Mouse (Mus musculus) ovary, adult 18-20 months (tissue): Measurements from ENCODE around the gene Slamf8.
A peak's percentile ranks its signal among the peaks of the same experiment; 100 is the strongest.

Experiments used
- DNase-seq: peaks from one replicate; pipeline ENCODE4 v3.0.0; 2022; ENCODE audit warnings: low spot score, mixed read lengths

Gene Slamf8

GRCm38 (mm10) chr1:172593956-172594355 lies 3.6 kb upstream of the Slamf8 start:
- no peak for DNase-seq

GRCm38 (mm10) chr1:172593321-172593720 lies 3.0 kb upstream of the Slamf8 start:
- DNase-seq = no peak

- no peak for DNase-seq
Observed at GRCm38 (mm10) chr1:172585612-172586567, 4.5 kb downstream of the Slamf8 start.

- no peak for DNase-seq
Observed at GRCm38 (mm10) chr1:172585026-172585425, 5.3 kb downstream of the Slamf8 start.

GRCm38 (mm10) chr1:172584271-172584670 lies 6.1 kb downstream of the Slamf8 start:
- no peak for DNase-seq

- no peak for DNase-seq
Observed at GRCm38 (mm10) chr1:172582436-172582835, 7.9 kb downstream of the Slamf8 start.

- DNase-seq = no peak
Observed at GRCm38 (mm10) chr1:172580116-172580515, 10.3 kb downstream of the Slamf8 start.

GRCm38 (mm10) chr1:172567758-172568157 lies 22.6 kb downstream of the Slamf8 start:
- DNase-seq = no peak

- DNase-seq = no peak
Observed at GRCm38 (mm10) chr1:172566131-172566530, 24.2 kb downstream of the Slamf8 start.

- no peak for DNase-seq
Observed at GRCm38 (mm10) chr1:172563465-172563828, 26.9 kb downstream of the Slamf8 start.

GRCm38 (mm10) chr1:172562641-172563464 lies 27.5 kb downstream of the Slamf8 start:
- peak; percentile 85 for DNase-seq

- no peak for DNase-seq
Observed at GRCm38 (mm10) chr1:172555638-172556037, 34.7 kb downstream of the Slamf8 start, which contains the start of gene Vsig8. Vsig8 (plus strand) TSS chr1:172555938.

GRCm38 (mm10) chr1:172552623-172553022 lies 37.7 kb downstream of the Slamf8 start:
- no peak for DNase-seq

- no peak for DNase-seq
Observed at GRCm38 (mm10) chr1:172551009-172551408, 39.4 kb downstream of the Slamf8 start.

GRCm38 (mm10) chr1:172550551-172550951 lies 39.8 kb downstream of the Slamf8 start:
- DNase-seq = no peak

- DNase-seq = no peak
Observed at GRCm38 (mm10) chr1:172549717-172550116, 40.7 kb downstream of the Slamf8 start.

GRCm38 (mm10) chr1:172549314-172549713 lies 41.1 kb downstream of the Slamf8 start:
- DNase-seq = no peak

- DNase-seq = no peak
Observed at GRCm38 (mm10) chr1:172548501-172548900, 41.9 kb downstream of the Slamf8 start.

GRCm38 (mm10) chr1:172546062-172546461 lies 44.3 kb downstream of the Slamf8 start:
- no peak for DNase-seq

GRCm38 (mm10) chr1:172540283-172540820 lies 50.0 kb downstream of the Slamf8 start:
- DNase-seq = no peak

- DNase-seq = no peak
Observed at GRCm38 (mm10) chr1:172539827-172540226, 50.5 kb downstream of the Slamf8 start.

GRCm38 (mm10) chr1:172535116-172535515 lies 55.3 kb downstream of the Slamf8 start:
- DNase-seq = no peak
